Mouse (Mus musculus) adrenal gland, postnatal 10 days (tissue): Measurements from ENCODE around the gene Hipk2. TPM values are rescaled to one million over a fixed set of nuclear protein-coding genes. Genes with fewer than 3 reads are reported as not detected.

Experiments used
- DNase-seq: peaks from one replicate; pipeline ENCODE4 v3.0.0; 2021; ENCODE audit warnings: mixed read lengths
- total RNA-seq, 2 experiments: library from RNA; stranded (reverse); gene quantifications; 2 replicates each; pipeline ENCODE4 v1.2.3; 2021

The Hipk2 gene
- total RNA-seq, 2 experiments from 2014 or later: 72.8 to 88.4 TPM

DNA sequence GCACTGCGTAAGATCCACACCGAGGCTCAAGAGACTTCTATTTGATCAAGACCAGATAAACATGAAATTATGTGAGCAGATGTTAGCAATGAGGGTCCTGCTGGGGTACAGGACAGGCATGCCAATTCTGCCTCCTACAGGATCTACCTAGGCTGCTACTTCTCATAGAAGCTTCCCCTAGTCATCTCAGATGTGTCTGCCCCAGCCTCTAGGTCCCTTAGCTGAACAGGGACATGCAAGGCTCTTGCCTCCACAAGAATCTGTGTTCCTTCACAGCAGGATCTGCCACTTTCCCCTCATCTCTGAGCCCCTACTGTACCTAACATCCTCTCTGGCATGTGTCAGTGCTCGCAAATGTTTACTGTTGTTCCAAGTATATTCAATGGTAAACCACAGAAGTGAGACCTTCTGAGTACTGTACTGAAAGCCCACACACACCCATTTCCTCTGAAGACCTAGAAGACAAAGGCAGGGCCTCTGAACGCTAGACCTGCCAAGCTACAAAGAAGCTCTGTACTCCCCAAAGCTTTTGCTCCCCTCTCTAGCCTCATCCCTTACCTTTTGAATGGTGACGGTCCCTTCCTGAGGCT, 86.6 kb downstream of the Hipk2 start:
- no peak for DNase-seq

DNA sequence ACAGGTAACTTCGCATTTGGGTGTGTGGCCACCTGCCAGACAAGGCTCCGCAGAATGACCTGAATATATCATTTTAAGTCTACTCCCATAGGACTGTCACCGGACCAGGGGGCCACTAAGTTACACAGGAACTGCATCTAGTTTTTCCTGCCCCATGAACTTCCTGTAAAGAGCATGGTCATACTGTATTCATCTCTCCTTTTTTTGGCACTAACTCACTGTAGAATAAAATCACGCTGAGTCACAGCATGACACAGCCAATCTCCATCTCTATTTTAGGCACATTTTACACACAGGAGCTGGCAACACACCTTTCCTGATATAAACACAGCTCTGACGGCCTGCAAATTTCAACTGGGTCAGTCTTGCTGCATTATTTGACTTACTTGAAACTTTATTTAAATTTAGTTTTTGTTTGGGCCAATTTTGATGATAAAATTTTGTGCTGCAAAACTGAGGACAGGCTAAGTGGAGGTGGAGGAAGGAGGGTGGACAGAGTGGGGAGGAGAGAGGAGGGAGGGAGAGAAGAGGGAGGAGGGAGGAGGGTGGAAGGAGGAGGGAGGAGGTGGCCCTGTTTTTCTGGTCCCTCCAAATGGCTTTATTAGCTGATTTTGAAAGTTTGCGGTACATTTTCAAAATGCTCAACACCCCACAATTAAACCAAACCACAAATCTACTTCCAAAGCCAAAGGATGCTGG, 88.0 kb downstream of the Hipk2 start:
- DNase-seq: no peak

DNA sequence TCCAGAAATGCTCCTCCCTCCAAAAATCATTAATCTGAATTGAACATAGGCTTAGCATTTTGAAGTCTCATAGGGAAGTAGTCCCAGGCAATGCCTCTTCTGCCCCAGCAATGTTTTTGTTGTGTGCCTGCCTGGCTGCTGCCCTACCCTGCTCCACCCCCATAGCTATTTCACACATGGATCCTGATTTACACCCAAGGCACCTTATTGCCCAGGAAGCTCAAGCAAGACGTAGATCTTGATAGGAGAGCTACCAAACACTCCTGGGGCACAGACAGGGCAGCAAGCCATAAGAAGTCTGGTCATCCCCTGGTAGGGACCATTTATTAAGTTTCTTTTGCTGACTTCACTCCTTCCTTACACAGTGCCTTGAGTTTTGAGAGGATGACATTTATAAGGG, 88.8 kb downstream of the Hipk2 start:
- no peak for DNase-seq

DNA sequence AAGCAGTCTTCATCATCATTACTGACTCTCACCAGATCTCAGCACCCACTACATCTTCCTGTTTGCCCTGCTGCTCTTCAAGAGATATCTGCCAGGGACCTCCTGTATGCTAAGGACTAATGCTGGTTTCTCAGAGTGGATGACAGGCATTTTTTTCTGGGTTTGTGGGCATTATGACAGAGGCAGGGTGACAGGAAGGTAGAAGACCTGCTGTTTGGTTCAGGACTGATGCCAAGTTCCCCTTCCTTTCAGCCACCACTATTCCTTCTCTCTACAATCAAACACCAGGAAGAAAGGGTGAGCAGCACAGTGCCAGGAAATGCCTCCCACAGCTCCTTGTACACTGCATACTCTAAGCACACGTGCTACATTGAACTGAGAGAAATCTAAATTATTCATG, 90.2 kb downstream of the Hipk2 start:
- DNase-seq: no peak

DNA sequence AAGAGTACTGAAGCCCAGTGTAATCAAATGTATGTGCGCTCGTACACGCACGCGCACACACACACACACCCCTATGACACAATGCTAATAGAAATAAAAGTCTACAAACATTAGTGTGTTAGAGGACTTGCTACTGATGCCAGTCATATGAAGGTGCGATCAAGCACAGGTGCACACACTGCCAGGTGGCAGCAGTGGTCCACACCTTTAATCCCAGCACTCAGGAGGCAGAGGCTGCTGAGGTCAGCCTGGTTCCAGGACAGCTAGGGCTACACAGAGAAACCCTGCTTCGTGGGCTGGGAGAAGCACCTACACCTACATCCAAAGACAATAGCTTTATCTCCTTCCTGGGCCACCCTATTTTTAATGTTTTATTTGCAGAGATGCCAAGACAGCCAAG, 96.6 kb downstream of the Hipk2 start:
- DNase-seq: no peak

DNA sequence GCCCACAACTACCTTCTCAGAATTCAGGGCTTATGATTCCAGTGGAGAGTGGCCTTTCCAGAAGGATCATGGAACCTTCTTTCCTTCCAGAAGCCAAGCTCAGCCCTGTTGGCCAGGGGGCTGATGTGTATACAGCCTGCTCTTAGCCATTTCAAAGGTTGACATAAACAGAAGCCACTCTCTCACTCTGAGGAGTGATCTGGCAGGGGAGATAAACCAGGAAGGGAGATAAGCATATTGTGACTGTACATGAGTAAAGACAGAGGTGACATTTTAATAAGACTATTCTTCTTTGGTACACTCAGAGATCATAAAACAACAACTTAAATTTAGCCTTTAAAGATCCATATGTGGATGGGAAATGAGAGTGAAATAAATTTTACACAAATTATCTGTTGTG, 97.1 kb downstream of the Hipk2 start:
- DNase-seq: no peak

DNA sequence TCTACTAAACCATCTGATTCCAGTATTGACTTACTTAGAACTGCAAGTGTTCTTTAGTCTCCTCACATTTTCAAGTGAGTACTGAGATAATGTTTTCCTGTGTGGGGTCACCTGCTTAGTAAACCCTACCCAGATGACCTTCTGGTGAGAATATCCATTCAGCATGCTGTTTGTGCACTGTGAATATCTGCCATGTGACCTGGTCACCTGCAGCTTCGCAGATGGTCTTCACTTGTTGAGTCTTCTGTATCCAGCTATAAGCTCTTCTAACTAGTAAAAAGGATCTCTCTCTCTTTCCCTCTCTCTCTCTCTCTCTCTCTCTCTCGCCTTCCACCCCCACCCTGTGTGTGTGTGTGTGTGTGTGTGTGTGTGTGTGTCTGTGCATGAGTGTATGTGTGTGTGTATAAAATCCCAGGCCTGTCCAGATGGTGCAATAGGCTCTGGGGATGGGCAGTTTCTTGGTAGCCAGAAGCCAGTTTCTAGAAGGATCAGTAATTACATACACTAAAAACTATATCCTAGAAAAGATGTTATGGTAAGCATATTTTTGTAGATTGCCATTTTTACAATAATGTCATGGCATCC, 99.9 kb downstream of the Hipk2 start:
- DNase-seq: no peak

DNA sequence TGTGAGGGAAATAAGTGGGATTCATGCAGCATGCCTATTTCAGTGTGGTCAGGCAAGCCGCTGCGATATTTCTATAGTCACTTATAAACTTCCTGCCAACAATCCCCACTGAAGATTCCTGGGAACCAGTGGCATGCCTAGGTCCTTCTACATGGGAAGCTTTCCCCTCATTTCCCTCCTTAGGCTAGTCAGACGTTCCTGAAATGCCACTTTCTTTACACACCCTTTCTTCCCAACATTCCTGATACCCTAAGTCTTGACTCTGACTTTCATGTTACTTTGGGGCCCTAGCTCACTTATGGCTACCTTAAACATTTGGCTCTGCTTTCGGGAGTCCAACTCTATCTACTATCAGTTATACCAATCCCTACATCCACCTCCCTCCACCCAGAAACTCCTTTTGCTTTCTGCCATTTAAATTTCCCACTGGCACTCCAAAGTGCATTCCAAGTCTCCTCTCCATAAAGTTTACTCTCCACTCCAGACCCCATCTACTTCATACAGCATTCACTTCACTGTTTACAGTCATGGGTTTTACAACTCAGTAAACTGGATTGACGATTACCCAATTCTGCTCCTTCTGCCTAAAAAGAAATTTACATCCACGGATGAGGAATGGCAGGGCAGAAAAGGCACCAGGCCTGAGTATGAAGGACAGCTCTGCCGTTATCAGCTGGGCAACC, 103.0 kb downstream of the Hipk2 start:
- no peak for DNase-seq

DNA sequence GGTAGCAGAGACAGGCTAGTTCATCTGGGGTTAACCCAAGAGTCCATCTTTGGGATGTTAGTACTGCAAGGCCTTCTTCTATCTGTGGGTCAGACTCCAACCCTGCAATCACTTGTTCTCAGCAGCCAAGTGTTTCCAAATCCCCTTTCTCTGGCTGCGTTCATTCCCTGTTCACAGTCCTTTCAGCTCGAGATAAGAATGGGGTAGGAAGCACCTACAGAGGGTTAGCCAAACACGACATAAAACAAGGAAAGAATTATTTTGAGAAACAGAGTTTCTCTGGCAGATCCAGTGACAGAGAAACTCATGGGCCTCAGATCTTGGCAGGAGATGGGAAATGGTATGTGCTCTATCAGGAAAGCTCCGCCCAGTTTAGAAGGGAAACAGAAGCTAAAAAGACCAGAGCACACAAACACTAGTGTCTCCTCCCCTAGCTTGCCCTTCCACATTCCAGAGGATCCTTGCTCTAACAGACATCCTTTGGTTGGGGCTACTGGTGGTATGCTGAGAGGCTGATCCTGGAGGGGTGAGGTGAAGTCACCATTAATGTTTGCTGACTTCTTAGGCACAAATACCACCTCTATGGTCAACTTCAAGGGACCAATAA, 104.8 kb downstream of the Hipk2 start:
- DNase-seq: no peak

DNA sequence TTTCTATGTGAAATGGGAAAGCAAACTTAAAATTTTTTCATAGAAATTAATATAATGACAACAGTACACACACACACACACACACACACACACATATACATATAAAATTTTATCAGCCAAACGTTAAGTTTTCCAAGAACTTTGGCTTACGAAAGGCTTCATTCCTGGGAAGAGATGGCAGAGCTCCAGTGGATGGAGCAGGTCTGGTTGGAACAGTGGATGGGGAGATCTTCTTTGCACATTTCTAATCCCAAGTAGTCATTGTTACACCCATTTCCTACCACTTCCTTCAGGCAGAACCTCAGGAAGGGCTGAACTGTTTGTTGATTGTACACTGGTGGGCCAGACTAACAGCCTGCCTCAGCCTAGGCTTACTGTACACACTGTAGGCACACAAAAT, 106.3 kb downstream of the Hipk2 start:
- no peak for DNase-seq

DNA sequence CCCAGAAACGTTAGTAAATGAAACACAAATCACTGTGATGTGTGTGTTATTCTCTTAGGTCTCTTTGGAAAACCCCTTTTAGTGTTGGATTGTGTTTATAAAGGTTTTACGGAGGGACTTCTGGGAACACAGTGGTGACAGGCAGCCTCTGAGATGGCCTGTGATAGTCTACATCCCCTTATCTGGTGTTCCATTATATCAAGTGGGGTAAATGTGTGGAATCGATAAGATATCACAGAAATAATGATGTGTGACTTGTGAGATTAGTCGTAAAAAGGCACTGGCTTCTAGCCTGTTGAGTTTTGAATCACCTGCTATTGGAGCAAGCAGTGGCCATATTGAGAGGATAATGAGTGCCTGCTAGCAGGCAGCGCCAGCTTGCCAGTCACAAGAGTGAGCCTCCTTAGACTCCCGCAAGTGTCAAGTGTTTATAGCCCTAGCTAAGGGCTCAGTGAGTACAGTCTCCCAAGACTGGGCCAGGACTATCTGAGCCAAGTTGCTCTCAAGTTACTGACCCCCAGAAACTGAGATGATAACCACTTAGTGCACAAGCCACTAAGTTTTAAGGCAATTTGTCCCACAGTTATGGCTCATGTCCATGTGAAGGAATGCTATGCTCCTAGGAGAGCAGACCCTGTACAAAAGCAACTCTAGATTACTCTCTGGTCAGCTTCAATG, 113.2 kb downstream of the Hipk2 start:
- DNase-seq: no peak

DNA sequence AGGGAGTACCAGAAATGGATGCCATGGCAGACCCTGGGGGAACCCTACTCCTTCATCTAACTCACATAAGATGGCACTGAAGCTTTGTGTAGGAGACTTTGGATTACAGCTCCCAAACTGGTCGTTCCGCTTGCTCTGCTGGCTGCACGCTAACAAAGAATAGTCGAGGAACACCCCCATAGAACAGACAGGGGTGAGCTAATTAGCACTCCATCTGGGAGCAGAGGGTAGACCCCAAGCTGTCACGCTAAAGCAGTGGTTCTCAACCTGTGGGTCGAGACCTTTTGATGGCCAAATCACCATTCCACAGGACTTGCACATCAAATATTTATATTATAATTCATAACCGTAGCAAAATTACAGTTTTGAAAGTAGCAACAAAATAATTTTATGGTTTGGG, 114.0 kb downstream of the Hipk2 start:
- no peak for DNase-seq

DNA sequence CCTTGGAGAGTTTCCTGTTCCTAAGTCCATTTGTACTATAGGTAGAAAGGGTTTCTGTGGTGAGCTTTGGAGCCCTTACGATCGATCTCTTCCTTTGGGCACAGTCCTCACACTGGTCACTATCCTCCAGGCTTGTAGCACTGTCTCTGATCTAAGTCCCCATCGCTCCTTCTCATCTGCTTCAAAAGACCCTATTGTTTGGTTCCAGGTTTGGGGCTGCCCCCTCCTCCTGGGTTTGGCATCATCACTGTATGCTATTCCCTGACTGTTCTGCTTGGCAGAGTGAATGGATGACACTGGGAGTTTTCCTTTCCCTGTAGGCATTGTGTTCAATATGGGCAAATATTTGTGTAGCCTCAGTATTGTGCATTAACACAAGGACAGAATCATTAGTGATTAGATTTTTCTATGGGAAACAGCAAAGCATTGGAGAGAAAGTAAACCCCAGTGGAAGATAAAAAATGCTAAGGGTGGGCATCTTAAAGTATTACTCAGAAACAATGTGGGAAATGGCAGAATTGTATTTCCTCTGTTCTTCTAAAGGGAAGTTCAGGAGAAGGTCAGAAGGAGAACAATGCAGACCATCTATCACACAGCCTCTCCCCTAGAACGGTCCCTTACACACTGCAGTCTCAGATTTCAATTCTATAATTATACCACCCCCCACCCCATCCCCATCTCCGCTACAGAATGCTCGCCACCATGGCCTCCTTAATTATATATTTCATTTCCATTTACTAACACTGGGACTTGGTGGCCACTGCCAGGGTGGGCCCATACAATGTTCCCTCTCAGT, 114.9 kb downstream of the Hipk2 start:
- DNase-seq: no peak

DNA sequence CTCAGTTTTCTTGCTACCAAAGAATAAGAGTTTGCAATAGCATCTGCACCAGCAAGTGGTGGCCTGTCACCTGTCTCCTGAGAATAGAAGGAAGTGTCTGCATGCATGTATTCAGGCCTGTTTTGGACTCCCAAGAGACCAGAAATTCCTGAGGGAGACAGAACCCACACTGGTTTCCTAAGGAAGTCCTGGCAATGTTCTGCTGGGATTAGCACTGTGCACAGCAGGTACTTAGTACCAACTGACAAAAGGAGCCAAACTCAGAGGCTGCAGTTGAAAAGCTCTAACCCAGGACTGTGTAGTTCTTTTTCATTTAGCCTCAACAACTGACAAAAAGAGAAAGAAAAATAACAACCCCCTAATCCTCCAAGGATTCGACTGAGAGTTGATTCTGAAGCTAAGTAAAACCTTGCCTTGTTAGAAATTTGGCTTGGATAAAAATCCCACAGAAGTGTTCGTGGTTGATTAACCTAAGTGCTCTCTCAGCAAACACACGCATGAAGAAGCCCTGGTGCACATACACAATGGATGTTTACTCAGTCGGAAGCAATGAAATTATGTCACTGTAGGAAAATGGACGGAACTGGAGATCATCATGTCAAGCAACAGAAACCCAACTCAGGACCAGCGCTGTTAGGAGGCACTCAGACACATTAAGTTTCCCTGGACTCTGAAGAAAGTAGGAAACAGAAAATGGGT, 115.9 kb downstream of the Hipk2 start:
- DNase-seq: peak; percentile 33

DNA sequence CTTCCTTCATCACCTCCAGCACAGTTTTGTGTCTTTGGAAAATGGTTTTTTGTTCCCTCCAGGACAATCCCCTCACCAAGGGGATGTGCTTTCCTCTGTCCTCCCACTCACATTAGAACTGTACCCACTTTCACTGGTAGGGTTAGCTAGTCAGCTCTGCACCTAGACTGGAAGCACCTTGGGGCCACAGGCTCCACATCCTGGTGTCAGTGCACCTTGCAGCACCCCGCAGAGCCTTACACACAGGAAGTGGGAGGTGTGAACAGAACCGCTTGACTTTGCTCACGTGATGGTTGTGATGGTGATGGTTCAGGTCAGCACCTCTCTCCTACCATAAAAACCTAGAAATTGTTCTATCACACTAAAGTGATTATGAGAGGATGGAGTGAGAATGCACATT, 116.8 kb downstream of the Hipk2 start:
- no peak for DNase-seq

DNA sequence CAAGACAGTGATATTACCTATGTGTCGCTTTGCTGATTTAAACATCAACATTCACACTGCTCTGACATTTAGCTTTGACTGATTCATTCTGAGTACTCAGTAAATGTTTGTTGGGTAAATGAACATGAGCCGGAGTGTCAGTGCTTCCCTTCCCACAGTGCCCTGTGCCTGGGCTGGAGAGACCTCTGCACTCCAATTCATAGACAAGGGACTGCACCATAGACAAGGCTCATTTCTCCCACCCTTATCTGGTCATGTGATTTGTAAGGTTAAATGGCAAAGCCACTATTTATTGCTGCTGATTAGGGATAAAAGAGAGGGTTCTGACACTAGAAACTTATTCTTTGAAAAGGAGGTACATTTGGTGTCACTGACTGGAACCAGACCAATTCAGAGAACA, 118.4 kb downstream of the Hipk2 start:
- DNase-seq: no peak

DNA sequence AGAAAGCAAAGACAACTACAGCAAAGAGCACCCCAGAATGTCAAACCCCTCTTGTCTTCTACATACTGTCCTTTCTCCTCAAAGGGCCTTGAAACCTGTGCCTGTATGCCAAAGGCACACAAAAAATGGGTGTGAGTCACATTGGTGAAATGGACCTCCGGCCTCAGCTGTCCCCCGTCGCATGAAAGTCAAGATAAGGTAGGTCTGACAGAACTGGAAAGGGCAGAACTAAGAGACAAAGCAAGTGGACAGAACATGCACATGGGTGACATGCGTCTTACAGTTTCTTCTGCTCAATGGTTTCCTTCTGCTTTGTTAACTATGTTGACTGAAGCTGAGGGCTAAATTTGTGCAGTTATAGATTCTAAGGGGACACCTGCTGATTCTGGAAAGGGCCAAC, 119.0 kb downstream of the Hipk2 start:
- DNase-seq: no peak

DNA sequence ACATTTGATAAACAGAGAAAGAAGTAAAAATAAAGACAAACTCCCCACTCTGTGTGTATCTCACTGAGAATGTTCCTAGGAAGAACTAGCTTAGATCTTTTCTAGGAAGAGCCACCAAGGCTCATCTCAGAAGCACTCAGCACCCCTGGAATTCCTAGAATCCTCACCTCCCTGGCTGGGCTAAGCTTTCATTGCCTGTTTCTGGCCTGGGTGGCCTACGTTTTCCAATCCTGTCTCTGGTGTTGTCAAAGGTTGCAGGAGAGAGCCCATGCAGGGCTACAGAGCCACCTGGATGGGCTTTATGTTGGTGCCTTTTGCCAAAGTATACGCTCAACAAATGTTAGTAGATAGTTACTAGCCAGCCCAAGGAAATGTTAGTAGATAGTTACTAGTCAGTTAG, 120.0 kb downstream of the Hipk2 start:
- no peak for DNase-seq

DNA sequence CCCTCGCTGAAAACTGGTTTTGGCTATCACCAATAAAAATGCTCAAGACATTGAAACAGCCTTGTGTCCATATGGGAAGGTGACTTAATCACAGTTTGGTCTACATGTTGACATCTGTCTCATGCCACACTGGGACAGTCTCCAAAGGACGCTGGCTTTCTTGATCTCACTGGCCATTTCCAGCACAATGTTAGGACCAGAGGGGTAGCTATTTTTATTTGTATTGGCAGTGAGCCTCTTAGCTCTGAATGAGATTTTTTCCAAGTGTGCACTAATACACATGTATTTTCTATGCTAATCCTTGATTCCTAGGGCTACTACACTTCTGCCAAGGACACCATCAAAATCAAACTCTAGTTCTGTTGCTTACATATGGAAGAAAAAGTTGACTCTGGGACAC, 120.8 kb downstream of the Hipk2 start:
- peak; percentile 57 for DNase-seq

DNA sequence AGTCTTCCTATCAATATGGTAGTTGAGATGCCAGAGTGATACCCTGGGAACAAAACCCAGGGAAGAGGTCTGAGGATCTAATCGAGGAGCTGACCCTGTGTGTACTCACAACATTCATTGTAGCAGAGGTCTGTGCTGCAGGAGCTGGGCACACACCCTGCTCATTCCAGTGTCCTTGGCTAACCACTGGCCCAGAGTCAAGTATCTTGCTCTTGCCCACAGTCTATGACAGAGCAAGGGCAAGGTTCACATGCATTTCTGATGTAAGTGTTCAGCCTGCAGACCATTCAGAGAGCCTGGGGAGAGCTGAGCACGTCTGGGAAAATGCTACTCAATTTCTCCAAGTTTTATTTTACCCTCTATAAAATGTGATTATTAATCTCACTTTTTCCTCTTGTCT, 122.2 kb downstream of the Hipk2 start:
- DNase-seq: peak; percentile 80

DNA sequence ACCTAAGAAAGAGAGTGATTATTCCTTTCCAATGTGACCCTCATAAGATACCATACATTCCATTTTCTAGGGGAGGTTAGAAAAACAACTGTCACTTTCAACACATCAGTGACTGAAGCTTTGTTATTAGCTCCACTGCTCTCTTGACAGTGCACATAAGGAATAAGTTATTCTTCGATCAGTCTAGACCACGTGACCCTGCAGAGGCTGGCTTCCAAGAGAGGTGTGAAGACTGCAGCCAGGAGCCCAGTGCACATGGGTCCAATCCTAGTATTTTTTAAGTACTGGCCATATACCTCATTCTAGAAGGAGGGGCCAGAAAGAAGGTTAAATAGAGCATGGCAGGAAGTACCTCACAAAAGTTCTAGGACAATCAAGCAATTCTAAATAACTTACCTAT, 122.9 kb downstream of the Hipk2 start:
- DNase-seq: no peak
